Mouse (Mus musculus): ENCODE results near the gene St3gal5.

The St3gal5 gene

GRCm38 (mm10) chr6:72098021-72098655 is 746 bp downstream of the St3gal5 start:
- no peak for DNase-seq (ENCODE audit: low read depth, low spot score)

- no peak for DNase-seq (ENCODE audit: low read depth, low spot score)
These were observed 1.3 kb downstream of the St3gal5 start for GRCm38 (mm10) chr6:72098691-72099090.

GRCm38 (mm10) chr6:72099281-72099680 is 1.9 kb downstream of the St3gal5 start:
- no peak for DNase-seq (ENCODE audit: low read depth, low spot score)

- peak; percentile 74 for DNase-seq (ENCODE audit: low read depth, low spot score)
These were observed 2.8 kb downstream of the St3gal5 start for GRCm38 (mm10) chr6:72100171-72100570.

- no peak for DNase-seq (ENCODE audit: low read depth, low spot score)
These were observed 3.5 kb downstream of the St3gal5 start for GRCm38 (mm10) chr6:72100939-72101338.

- no peak for DNase-seq (ENCODE audit: low read depth, low spot score)
These were observed 4.0 kb downstream of the St3gal5 start for GRCm38 (mm10) chr6:72101386-72101785.

- DNase-seq (ENCODE audit: low read depth, low spot score) = no peak
These were observed 4.7 kb downstream of the St3gal5 start for GRCm38 (mm10) chr6:72102066-72102465.

- no peak for DNase-seq (ENCODE audit: low read depth, low spot score)
These were observed 7.1 kb downstream of the St3gal5 start for GRCm38 (mm10) chr6:72104534-72104933.

- peak; percentile 60 for DNase-seq (ENCODE audit: low read depth, low spot score)
These were observed 11.8 kb downstream of the St3gal5 start for GRCm38 (mm10) chr6:72108941-72109892.

GRCm38 (mm10) chr6:72110577-72110976 is 13.2 kb downstream of the St3gal5 start:
- no peak for DNase-seq (ENCODE audit: low read depth, low spot score)

GRCm38 (mm10) chr6:72112575-72112974 is 15.2 kb downstream of the St3gal5 start:
- no peak for DNase-seq (ENCODE audit: low read depth, low spot score)

- no peak for DNase-seq (ENCODE audit: low read depth, low spot score)
These were observed 15.8 kb downstream of the St3gal5 start for GRCm38 (mm10) chr6:72113093-72113702.

- no peak for DNase-seq (ENCODE audit: low read depth, low spot score)
These were observed 17.5 kb downstream of the St3gal5 start for GRCm38 (mm10) chr6:72114902-72115301.

GRCm38 (mm10) chr6:72117322-72117968 is 20.1 kb downstream of the St3gal5 start:
- no peak for DNase-seq (ENCODE audit: low read depth, low spot score)

GRCm38 (mm10) chr6:72119870-72120269 is 22.5 kb downstream of the St3gal5 start:
- DNase-seq (ENCODE audit: low read depth, low spot score) = no peak

- no peak for DNase-seq (ENCODE audit: low read depth, low spot score)
These were observed 23.9 kb downstream of the St3gal5 start for GRCm38 (mm10) chr6:72121301-72121700.

GRCm38 (mm10) chr6:72122515-72122914 is 25.1 kb downstream of the St3gal5 start:
- DNase-seq (ENCODE audit: low read depth, low spot score) = no peak

GRCm38 (mm10) chr6:72124315-72125103 is 27.1 kb downstream of the St3gal5 start:
- DNase-seq (ENCODE audit: low read depth, low spot score) = no peak

- no peak for DNase-seq (ENCODE audit: low read depth, low spot score)
These were observed 28.9 kb downstream of the St3gal5 start for GRCm38 (mm10) chr6:72126128-72126917.

- DNase-seq (ENCODE audit: low read depth, low spot score) = no peak
These were observed 32.7 kb downstream of the St3gal5 start for GRCm38 (mm10) chr6:72130056-72130455.

Measured in telencephalon, adult 2 months (tissue).